Mouse (Mus musculus): ENCODE results near the gene Cdkal1.

- TF ChIP-seq POLR2A (IDR thresholded peaks at IDR 0.05; ENCODE audit: borderline replicate concordance, insufficient read depth, low read length) (no peak), CTCF (IDR thresholded peaks at IDR 0.05; ENCODE audit: borderline replicate concordance, insufficient read depth, low read depth, low read length) (no peak)
Observed at GRCm38 (mm10) chr13:29806871-29807270, 48.6 kb downstream of the Cdkal1 start.
